Mouse (Mus musculus) Patski (cell line): ENCODE measurements around the gene Trnau1ap. TPM values are rescaled to one million over a fixed set of nuclear protein-coding genes. Genes with fewer than 3 reads are reported as not detected.

Experiments
- ATAC-seq: fragments of 100-300 bp; one replicate; pipeline ENCODE4 v1.8.0; 2021
- CTCF ChIA-PET: fragments of 350-600 bp; sonication (Branson Sonifier 250); formaldehyde crosslinking; loops from one replicate; lab custom pipeline; 2022; ENCODE audit warnings: inconsistent platforms; lab: Charles Lee
- POLR2A ChIA-PET: fragments of 350-600 bp; sonication (Branson Sonifier 250); formaldehyde crosslinking; loops from one replicate; lab custom pipeline; 2022; ENCODE audit warnings: antibody characterized with exemption, inconsistent platforms; lab: Charles Lee
- DNase-seq: peaks from one replicate; pipeline ENCODE4 v3.0.0-alpha.2; 2011; ENCODE audit warnings: low read depth, low spot score
- H3K27me3 ChIP-seq: fragments of 371-371 bp; one replicate; pipeline ENCODE4 v1.5.1; 2021
- CTCF ChIP-seq: fragments of 100-300 bp; IDR thresholded peaks from one replicate; pipeline ENCODE4 v1.5.1; 2021
- in situ Hi-C: fragments of 300-500 bp; cut with MboI; formaldehyde crosslinking; loops from 3 replicates; pipeline ENCODE4 v1.11.1; 2018; ENCODE audit warnings: low pct_unique_long_range_greater_than_20kb, mixed read lengths
- polyA plus RNA-seq: library from polyadenylated mRNA; unstranded; gene quantifications from one replicate; pipeline ENCODE4 v1.2.3, GENCODE M21; 2021

Gene Trnau1ap
- polyA plus RNA-seq, 1 experiment from 2014 or later = 28.9 TPM

DNA sequence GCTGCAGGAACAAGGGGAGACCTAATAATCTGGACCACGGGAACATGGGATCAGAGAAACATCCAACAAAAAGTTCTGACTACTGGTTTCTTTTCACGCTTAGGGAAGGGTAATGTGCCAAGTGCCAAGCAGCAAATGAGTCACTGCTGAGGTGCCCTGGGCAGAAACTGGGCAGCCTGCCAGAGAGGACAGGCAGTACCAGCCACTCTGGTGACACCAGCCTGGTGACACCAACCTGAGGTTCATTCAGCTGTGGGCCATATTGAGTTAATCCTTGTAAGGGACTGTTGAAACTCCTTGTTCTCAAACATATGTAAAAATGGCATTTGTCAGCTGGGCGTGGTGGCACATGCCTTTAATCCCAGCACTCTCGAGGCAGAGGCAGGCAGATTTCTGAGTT lies 25.2 kb upstream of the Trnau1ap start:
- DNase-seq (no peak), ATAC-seq (no peak)
- POLR2A ChIA-PET = no interaction called here
- CTCF ChIA-PET = no interaction called here
- in situ Hi-C loops = loop anchor here (5.0 kb wide), 1 partner anchor 158 kb away; the partner anchor contains the start of gene Sesn2
- no peaks in the 10 kb centered on the region for H3K27me3 ChIP-seq
- no peak for TF ChIP-seq CTCF

DNA sequence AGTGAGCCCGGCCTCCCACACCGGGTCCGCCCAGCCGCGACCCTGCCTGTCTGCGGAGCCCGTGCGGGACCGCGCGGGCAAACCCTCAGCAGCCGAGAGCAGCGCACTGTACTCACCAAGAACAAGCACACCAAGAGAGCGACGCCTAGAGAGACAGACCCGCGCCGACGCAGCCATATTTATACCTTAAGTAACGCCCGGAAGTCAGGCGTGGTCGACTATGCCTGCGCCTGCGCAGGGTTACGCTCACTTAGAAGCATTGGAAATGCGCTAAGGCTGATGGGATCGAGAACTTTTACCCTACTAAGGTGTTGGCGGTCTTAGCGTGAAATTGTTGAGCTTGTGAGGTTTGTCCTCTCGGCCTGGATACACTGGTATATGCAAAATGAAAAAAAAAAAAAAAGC lies 24.1 kb upstream of the Trnau1ap start, which contains the start of gene Rcc1:
TSS of gene Rcc1 (minus strand) at position 125 of the 405 bp plus-strand sequence.
- no peak for TF ChIP-seq CTCF
- POLR2A ChIA-PET = interaction anchor here (0.6 to 0.9 kb wide), 2 partner anchors 11 to 14 kb away, joined by 3 read pairs; no protein-coding TSS in a partner anchor
- ATAC-seq (peak; percentile 74), DNase-seq (no peak)
- CTCF ChIA-PET = no interaction called here
- H3K27me3 ChIP-seq = no peaks in the 10 kb centered on the region
- in situ Hi-C loops = loop anchor here (5.0 kb wide), 1 partner anchor 159 kb away; the partner anchor contains the start of gene Sesn2

DNA sequence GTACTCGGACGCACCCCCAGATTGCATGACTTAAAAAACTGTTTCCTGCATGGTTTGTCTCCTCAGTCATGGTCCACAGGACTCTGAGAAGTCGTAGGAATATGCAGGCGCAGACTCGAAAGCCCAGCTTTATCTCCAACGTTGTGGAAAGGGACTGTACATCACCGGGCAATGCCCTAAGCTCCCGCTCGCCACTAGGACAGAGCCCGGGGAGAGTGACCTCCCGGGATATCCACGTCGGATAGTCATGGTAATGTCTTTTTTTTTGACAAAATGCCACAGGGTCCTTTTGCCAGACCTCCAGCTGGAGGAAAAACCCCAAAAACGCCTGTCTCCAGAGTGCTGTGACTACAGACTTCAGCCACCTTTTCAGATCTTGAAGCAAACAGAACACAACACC lies 23.4 kb upstream of the Trnau1ap start:
- TF ChIP-seq CTCF = no peak
- in situ Hi-C loops = loop anchor here (5.0 kb wide), 1 partner anchor 160 kb away; the partner anchor contains the start of gene Sesn2
- DNase-seq (no peak), ATAC-seq (no peak)
- no peaks in the 10 kb centered on the region for H3K27me3 ChIP-seq
- ChIA-PET CTCF (interaction anchor here (1.0 kb wide), 1 partner anchor 9 kb away, joined by 3 read pairs; no protein-coding TSS in a partner anchor), POLR2A (interaction anchor here (0.9 kb wide), 1 partner anchor 10 kb away, joined by 3 read pairs; no protein-coding TSS in a partner anchor)

DNA sequence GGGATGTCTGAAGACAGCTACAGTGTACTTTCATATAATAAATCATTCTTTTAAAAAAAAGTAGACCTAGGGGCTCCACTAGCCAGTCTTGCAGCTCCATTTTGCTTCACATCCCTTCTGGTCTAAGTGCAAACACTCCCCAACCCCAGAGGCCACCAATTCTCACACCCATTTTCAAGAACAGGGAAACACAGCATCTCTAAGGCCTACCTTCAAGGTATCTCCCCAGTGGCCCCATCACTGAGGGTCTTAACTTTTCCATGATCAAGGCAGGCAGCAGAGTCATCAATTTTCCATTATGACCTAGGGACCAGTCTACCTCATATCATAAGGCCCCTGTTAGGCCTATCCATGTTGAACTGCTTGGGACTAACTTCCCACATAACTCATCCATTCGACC lies 22.1 kb upstream of the Trnau1ap start:
- no peak for ATAC-seq
- no peak for TF ChIP-seq CTCF
- H3K27me3 ChIP-seq = no peaks in the 10 kb centered on the region
- DNase-seq = no peak
- CTCF ChIA-PET = interaction anchor here (1.6 kb wide), 2 partner anchors 17 to 60 kb away, joined by 3 to 4 read pairs; no protein-coding TSS in a partner anchor
- in situ Hi-C loops = loop anchor here (5.0 kb wide), 1 partner anchor 161 kb away; the partner anchor contains the start of gene Sesn2
- POLR2A ChIA-PET = interaction anchor here (0.7 kb wide), 1 partner anchor 38 kb away, joined by 3 read pairs; no protein-coding TSS in a partner anchor

DNA sequence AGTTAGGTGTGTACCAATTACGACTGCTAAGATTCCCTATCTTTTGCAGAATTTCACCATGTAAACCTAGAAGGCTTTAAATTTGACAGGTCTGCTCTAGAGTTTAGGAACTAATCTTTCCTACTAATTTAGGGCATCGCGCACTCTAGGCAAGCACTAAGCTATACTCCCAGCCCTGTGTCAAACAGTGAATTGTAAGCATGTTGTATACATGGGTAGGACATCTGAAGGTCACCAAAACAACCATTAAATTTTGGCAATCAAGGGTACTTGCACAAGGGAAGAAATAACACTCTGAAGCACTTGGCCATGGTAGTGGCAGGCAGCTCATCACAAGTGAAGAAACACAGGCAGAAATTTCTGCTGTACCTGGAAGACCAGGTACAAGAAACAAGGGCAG lies 21.5 kb upstream of the Trnau1ap start:
- DNase-seq (no peak), ATAC-seq (no peak)
- no peaks in the 10 kb centered on the region for H3K27me3 ChIP-seq
- no peak for TF ChIP-seq CTCF
- in situ Hi-C loops = loop anchor here (5.0 kb wide), 1 partner anchor 161 kb away; the partner anchor contains the start of gene Sesn2
- ChIA-PET POLR2A (interaction anchor here (0.7 kb wide), 1 partner anchor 37 kb away, joined by 3 read pairs; no protein-coding TSS in a partner anchor), CTCF (interaction anchor here (1.2 to 1.6 kb wide), 3 partner anchors 17 to 61 kb away, joined by 3 to 4 read pairs (median 3); no protein-coding TSS in a partner anchor)

DNA sequence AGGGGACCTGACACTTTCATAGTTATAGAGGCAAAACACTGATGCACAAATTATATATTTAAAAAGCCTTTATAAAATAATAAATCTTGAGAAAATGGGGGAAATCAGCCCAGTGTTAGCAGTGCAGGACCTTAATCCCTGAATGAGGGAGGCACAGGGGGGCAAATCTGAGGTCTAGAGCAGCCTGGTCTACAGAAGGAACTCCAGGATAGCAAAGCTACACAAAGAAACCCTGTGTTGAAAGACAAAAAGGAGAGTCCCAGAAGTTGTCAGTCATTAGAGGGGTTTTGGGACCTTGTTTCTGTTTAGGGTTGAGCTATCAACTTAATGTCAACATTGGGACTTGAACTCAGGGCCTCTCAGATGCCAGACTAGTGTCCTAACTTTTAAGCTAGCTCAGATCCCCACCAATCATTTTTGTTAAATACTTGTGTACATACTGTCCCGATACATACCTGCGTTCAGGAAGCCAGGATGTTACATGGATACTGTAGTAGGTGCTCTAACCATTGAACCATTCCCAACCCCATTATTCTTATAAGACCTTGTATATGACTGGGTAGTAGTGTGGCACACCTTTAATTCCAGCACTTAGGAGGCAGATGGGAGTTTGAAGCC lies 20.9 kb upstream of the Trnau1ap start:
- TF ChIP-seq CTCF = no peak
- DNase-seq = no peak
- ChIA-PET CTCF (interaction anchor here (1.2 to 1.6 kb wide), 3 partner anchors 18 to 62 kb away, joined by 3 to 4 read pairs (median 3); no protein-coding TSS in a partner anchor), POLR2A (interaction anchor here (0.6 to 1.0 kb wide), 2 partner anchors 11 to 88 kb away, joined by 3 read pairs; no protein-coding TSS in a partner anchor)
- H3K27me3 ChIP-seq = no peaks in the 10 kb centered on the region
- in situ Hi-C loops = loop anchor here (5.0 kb wide), 1 partner anchor 162 kb away; the partner anchor contains the start of gene Sesn2
- no peak for ATAC-seq

DNA sequence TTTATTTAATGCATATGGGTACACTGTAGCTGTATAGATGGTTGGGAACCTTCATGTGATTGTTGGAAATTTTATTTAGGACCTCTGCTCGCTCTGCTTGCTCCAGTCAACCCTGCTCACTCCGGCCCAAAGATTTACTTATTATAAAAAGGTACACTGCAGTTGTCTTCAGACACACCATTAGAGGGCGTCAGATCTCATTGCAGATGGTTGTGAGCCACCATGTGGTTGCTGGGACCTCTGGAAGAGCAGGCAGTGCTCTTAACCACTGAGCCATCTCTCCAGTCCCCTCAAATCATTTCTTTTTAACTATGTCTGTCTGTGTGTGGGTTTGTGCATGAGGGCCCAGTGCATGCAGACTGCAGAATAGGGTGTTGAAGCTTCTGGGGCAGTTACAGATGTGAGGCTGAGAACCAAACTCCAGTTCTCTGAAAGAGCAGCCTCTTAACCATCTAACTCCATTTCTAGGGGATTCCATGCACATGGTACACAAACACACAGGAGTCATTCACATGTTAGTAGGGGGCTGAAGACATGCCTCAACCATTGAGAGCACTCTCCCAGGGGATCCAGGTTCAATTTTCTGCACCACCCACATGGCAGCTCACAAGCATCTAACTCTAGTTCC lies 20.3 kb upstream of the Trnau1ap start:
- no peaks in the 10 kb centered on the region for H3K27me3 ChIP-seq
- peak; percentile 15 for TF ChIP-seq CTCF
- ATAC-seq (no peak), DNase-seq (no peak)
- ChIA-PET POLR2A (interaction anchor here (1.0 kb wide), 1 partner anchor 11 kb away, joined by 3 read pairs; no protein-coding TSS in a partner anchor), CTCF (interaction anchor here (1.2 to 1.6 kb wide), 2 partner anchors 18 to 39 kb away, joined by 3 read pairs; no protein-coding TSS in a partner anchor)
- in situ Hi-C loops = loop anchor here (5.0 to 10.0 kb wide), 2 partner anchors 163 to 165 kb away; partner anchors contain the start of gene Sesn2

DNA sequence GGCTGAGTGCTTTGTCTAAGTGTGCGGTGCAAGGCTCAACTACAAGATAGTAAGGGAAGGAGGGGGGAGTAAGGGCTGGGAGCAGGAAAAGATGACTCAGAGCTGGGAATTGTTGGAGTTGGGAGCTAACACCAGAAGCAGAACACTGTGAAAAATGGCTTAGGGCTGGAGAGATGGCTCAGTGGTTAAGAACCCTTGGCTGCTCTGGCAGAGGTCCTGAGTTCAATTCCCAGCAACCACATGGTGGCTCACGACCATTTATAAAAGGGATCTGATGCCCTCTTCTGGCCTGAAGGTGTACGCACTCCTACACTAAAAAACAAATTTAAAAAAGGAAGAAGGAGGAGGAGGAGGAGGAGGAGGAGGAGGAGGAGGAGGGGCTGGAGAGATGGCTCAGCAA lies 17.3 kb upstream of the Trnau1ap start:
- DNase-seq = no peak
- POLR2A ChIA-PET = no interaction called here
- H3K27me3 ChIP-seq = no peaks in the 10 kb centered on the region
- in situ Hi-C loops = loop anchor here (10.0 kb wide), 1 partner anchor 162 kb away; no protein-coding TSS in a partner anchor
- ATAC-seq = no peak
- CTCF ChIA-PET = interaction anchor here (1.4 to 1.6 kb wide), 2 partner anchors 65 to 168 kb away, joined by 4 to 6 read pairs; no protein-coding TSS in a partner anchor
- no peak for TF ChIP-seq CTCF

DNA sequence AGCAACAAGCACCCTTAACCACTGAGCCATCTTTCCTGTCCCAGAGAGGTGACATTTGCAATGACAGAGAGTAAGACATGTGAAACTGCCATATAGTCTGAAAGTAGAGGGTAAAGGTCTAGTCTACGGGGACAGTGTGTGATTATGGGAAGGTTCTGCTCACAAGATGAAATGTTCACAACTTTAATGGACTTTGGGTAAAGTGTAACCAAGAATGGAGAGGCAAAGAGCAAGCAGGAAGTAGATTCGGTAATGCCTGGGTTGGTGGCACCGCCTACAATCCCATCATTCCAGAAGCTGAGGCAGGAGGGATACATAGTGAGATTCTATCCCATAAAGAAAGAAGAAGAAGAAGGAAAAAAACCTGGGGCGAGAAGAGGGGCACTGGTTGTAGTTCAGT lies 16.9 kb upstream of the Trnau1ap start:
- in situ Hi-C loops = loop anchor here (10.0 kb wide), 1 partner anchor 161 kb away; no protein-coding TSS in a partner anchor
- POLR2A ChIA-PET = no interaction called here
- ATAC-seq (no peak), DNase-seq (no peak)
- CTCF ChIA-PET = interaction anchor here (1.4 to 1.6 kb wide), 2 partner anchors 66 to 169 kb away, joined by 4 to 6 read pairs; no protein-coding TSS in a partner anchor
- H3K27me3 ChIP-seq = no peaks in the 10 kb centered on the region
- no peak for TF ChIP-seq CTCF

DNA sequence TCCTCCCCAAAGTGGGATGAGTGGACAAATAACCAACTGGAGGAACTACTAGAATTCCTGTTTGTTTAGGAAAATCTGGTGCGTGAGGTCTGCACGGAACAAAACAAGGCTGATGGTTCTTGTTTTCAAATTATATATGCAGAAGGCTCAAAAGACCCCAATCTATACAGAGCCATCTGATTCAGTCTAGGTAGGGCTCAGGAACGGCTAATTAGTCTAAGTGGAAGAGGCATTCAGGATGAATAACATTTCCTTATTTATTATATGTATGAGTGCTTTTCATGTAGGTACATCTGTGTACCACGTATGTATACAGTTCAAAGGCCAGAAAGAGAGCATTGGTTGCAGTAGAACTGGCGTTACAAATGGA lies 16.5 kb upstream of the Trnau1ap start:
- TF ChIP-seq CTCF = no peak
- ATAC-seq = no peak
- ChIA-PET POLR2A (interaction anchor here (1.3 to 1.4 kb wide), 2 partner anchors 13 to 168 kb away, joined by 3 read pairs; no protein-coding TSS in a partner anchor), CTCF (interaction anchor here (1.0 to 1.6 kb wide), 2 partner anchors 55 to 66 kb away, joined by 3 to 6 read pairs; no protein-coding TSS in a partner anchor)
- DNase-seq = no peak
- H3K27me3 ChIP-seq = no peaks in the 10 kb centered on the region
- in situ Hi-C loops = loop anchor here (10.0 kb wide), 1 partner anchor 161 kb away; no protein-coding TSS in a partner anchor
